Mouse (Mus musculus) neural tube, embryonic 15.5 days (tissue): ENCODE measurements around the gene Slc35a3. TPM values are rescaled to one million over a fixed set of nuclear protein-coding genes. Genes with fewer than 3 reads are reported as not detected.

Experiments used
- ATAC-seq: fragments of 200-750 bp; cut with Nextera tagmentation; 2 replicates; pipeline ENCODE4 v1.8.0; 2017; ENCODE audit warnings: mild to moderate bottlenecking, moderate TSS enrichment, moderate library complexity; ENCODE audit not compliant: low FRiP score
- H3K27ac ChIP-seq: fragments of 300-500 bp; sonication (generic); replicated peaks from 2 replicates; pipeline ENCODE4 v1.5.1; 2015; ENCODE audit warnings: mild to moderate bottlenecking, inconsistent platforms
- H3K27me3 ChIP-seq: fragments of 300-500 bp; sonication (generic); replicated peaks from 2 replicates; pipeline ENCODE4 v1.6.1; 2015; ENCODE audit warnings: inconsistent platforms
- H3K36me3 ChIP-seq: fragments of 300-500 bp; sonication (generic); 2 replicates; pipeline ENCODE4 v1.6.1; 2015; ENCODE audit warnings: inconsistent platforms
- H3K4me1 ChIP-seq: fragments of 300-500 bp; sonication (generic); 2 replicates; pipeline ENCODE4 v1.6.1; 2015; ENCODE audit warnings: inconsistent platforms
- H3K4me2 ChIP-seq: fragments of 300-500 bp; sonication (generic); 2 replicates; pipeline ENCODE4 v1.6.1; 2015; ENCODE audit warnings: inconsistent platforms, mild to moderate bottlenecking, moderate library complexity
- H3K4me3 ChIP-seq: fragments of 300-500 bp; sonication (generic); replicated peaks from 2 replicates; pipeline ENCODE4 v1.5.1; 2015; ENCODE audit warnings: mild to moderate bottlenecking, inconsistent platforms
- H3K9ac ChIP-seq: fragments of 300-500 bp; sonication (generic); replicated peaks from 2 replicates; pipeline ENCODE4 v1.6.1; 2015; ENCODE audit warnings: mild to moderate bottlenecking, inconsistent platforms
- H3K9me3 ChIP-seq: fragments of 300-500 bp; sonication (generic); replicated peaks from 2 replicates; pipeline ENCODE4 v1.6.1; 2016; ENCODE audit warnings: inconsistent platforms
- WGBS: fragments of 180-500 bp; shearing (Covaris S2); methylation state at CpG from one replicate; pipeline ENCODE4 v1.1.7; 2015; ENCODE audit warnings: mixed read lengths; 5-methylcytosine and 5-hydroxymethylcytosine counted together
- polyA plus RNA-seq: library from polyadenylated mRNA; unstranded; fragments of >200 nt; fragmentation: Nextera tagmentation; extraction: Ambion mirVana; gene quantifications from 2 replicates; pipeline ENCODE4 v1.2.1, GENCODE M21; 2015

Slc35a3 gene
- polyA plus RNA-seq, 1 experiment from 2014 or later = 7.8 TPM

DNA sequence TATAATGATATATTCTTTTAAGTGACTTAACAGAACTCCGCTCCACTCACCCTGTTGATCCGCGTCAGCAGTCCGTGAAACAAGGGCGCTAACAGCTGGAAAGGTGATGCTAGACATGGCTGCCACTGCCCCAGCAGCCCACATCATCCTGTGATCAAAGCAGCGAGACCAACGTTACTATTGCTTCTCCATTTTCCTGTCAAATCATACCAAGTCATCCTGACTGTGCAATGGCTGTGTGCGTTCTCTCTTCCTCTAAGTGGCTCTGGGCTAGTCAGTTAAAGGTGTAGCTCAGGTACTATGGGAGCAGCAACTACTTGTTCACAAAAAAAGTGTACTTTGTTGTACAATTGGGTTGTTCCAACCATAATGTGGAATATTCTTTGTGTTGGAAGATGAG, 77.8 kb downstream of the Slc35a3 start:
- ATAC-seq = no peak
- no peaks in the 10 kb centered on the region for H3K4me1 ChIP-seq
- 95% methylated on average over 8 of the region's 8 CpGs for WGBS
- no peak overlapping the region for H3K9ac ChIP-seq
- no peak overlapping the region for H3K4me2 ChIP-seq
- H3K27ac ChIP-seq = no peak overlapping the region
- peaks cover 81% of the 10 kb centered on the region for H3K36me3 ChIP-seq
- H3K4me3 ChIP-seq = no peak overlapping the region
- H3K9me3 ChIP-seq = no peaks in the 10 kb centered on the region
- no peaks in the 10 kb centered on the region for H3K27me3 ChIP-seq

DNA sequence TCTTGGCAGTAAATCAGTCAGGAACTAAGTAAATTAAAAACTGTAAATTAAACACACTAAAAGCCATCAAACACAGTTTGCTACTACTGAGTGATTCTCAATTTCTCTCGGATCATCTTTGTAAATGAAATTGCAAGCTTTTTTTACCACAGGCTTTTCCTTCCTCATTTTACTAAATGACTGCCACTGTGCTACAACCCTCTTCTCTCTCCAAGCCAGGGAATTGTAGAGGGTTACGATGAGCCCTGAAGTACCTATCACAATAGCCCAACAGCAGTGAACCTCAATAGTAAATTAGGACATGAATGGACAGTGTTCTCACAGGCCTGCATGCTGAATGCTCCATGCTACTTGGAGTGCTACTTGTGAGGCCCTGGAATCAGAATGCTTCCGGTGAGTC, 78.5 kb downstream of the Slc35a3 start:
- H3K4me3 ChIP-seq = no peak overlapping the region
- H3K4me1 ChIP-seq = no peaks in the 10 kb centered on the region
- 64% methylated on average over 3 of the region's 3 CpGs for WGBS
- H3K9me3 ChIP-seq = no peaks in the 10 kb centered on the region
- no peak overlapping the region for H3K27ac ChIP-seq
- H3K27me3 ChIP-seq = no peaks in the 10 kb centered on the region
- no peak overlapping the region for H3K4me2 ChIP-seq
- ATAC-seq = no peak
- H3K9ac ChIP-seq = no peak overlapping the region
- H3K36me3 ChIP-seq = peaks cover 74% of the 10 kb centered on the region

GRCm38 (mm10) chr3:116632971-116633370, 79.7 kb downstream of the Slc35a3 start:
- no peak for ATAC-seq
- peaks cover 63% of the 10 kb centered on the region for H3K36me3 ChIP-seq
- H3K4me2 ChIP-seq = no peak overlapping the region
- H3K27ac ChIP-seq = no peak overlapping the region
- no peaks in the 10 kb centered on the region for H3K27me3 ChIP-seq
- H3K4me1 ChIP-seq = no peaks in the 10 kb centered on the region
- WGBS = 94% methylated on average over 3 of the region's 3 CpGs
- H3K9me3 ChIP-seq = no peaks in the 10 kb centered on the region
- no peak overlapping the region for H3K4me3 ChIP-seq
- H3K9ac ChIP-seq = no peak overlapping the region

- H3K4me3 ChIP-seq = no peak overlapping the region
- no peak overlapping the region for H3K27ac ChIP-seq
- no peaks in the 10 kb centered on the region for H3K27me3 ChIP-seq
- no peaks in the 10 kb centered on the region for H3K4me1 ChIP-seq
- H3K9me3 ChIP-seq = no peaks in the 10 kb centered on the region
- no peak for ATAC-seq
- WGBS = 72% methylated on average over 1 of the region's 1 CpGs
- peaks cover 50% of the 10 kb centered on the region for H3K36me3 ChIP-seq
- no peak overlapping the region for H3K9ac ChIP-seq
- no peak overlapping the region for H3K4me2 ChIP-seq
Measured at GRCm38 (mm10) chr3:116631459-116631858, 81.2 kb downstream of the Slc35a3 start.

DNA sequence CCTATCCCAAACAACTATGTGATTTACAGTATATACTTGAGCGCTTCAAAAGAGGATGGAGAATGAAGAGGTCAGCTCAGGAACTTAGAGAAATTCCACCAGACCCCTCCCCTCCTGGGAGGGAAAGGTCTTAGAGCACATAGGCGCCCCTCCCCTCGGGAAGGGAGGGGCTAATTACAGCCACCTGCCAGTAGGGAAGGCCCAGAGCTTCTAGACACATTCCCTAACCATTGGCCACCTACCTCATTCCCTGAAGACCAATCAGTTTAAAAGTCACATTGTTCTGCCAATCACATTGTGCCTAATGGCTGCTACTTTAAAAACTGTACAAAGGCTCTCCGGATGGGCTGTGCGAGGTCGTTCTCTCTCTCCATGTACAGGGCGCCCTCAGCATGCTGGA, 90.0 kb downstream of the Slc35a3 start:
- no peaks in the 10 kb centered on the region for H3K9me3 ChIP-seq
- no peak overlapping the region for H3K4me3 ChIP-seq
- no peak overlapping the region for H3K27ac ChIP-seq
- no peak for ATAC-seq
- no peaks in the 10 kb centered on the region for H3K4me1 ChIP-seq
- no peak overlapping the region for H3K9ac ChIP-seq
- 93% methylated on average over 7 of the region's 7 CpGs for WGBS
- H3K4me2 ChIP-seq = no peak overlapping the region
- no peaks in the 10 kb centered on the region for H3K27me3 ChIP-seq
- H3K36me3 ChIP-seq = peaks cover 21% of the 10 kb centered on the region

DNA sequence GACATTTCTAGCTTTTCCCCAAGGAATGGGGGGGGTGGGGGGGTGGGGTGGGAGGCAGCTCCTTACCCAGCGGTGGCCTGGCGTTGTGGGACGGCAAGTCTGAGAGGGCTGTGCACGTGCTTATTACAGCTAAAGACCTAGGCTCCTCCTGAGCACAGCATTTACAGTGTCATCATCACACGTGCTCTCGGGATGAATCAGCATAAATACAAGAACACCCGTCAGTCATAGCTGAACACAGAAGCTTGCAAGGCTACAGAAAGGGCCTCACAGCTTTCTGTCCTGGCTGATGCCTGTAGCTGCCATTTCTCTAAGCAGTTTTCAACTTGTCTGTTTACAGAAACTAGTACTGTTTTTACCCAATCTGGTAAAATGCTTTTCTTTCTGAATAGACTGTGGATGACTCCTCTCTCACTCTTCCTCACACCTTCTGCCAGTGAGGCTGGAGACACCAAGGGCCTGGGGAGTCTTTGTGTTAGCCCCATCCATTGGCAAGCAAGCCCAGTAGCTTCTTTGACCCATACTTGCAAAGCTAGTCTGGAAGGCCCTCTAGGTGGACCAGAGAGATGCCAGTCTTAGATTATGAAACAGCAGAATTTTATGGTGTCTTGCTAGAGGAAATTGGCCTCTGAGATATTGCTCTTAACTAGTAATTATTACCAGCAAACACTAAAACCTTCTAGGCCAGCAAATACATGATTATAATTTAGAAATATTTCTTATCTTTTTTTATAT, 91.8 kb downstream of the Slc35a3 start:
- Histone ChIP-seq H3K9ac (no peak overlapping the region), H3K36me3 (peaks cover 22% of the 10 kb centered on the region), H3K4me3 (no peak overlapping the region), H3K4me1 (no peaks in the 10 kb centered on the region), H3K9me3 (no peaks in the 10 kb centered on the region), H3K27me3 (no peaks in the 10 kb centered on the region), H3K27ac (no peak overlapping the region), H3K4me2 (no peak overlapping the region)
- 91% methylated on average over 7 of the region's 7 CpGs for WGBS
- no peak for ATAC-seq

Other genes with a start within 250 kb of the Slc35a3 start
- gene Rtca, start 204.6 kb downstream of the Slc35a3 start, polyA plus RNA-seq = 99.8 and 112 TPM in 2 replicates
- 13.7 and 15.4 TPM in 2 replicates for gene Dbt, start 199.8 kb downstream of the Slc35a3 start, polyA plus RNA-seq
- gene Lrrc39, start 149.9 kb downstream of the Slc35a3 start, polyA plus RNA-seq = 0.40 and 0.45 TPM in 2 replicates
- gene Sass6, start 117.8 kb downstream of the Slc35a3 start, polyA plus RNA-seq = 12.9 and 17.0 TPM in 2 replicates
- gene Trmt13, start 98.2 kb downstream of the Slc35a3 start, polyA plus RNA-seq = 26.6 and 29.1 TPM in 2 replicates
- gene Mfsd14a, start 50.2 kb downstream of the Slc35a3 start, polyA plus RNA-seq = 59.9 and 68.5 TPM in 2 replicates
- gene Gm43191, start 31.6 kb downstream of the Slc35a3 start, polyA plus RNA-seq = not detected in 2 replicates
- 17.0 TPM in 2 replicates for gene Agl, start 95.3 kb upstream of the Slc35a3 start, polyA plus RNA-seq
- 5.3 and 10.1 TPM in 2 replicates for gene Frrs1, start 146.6 kb upstream of the Slc35a3 start, polyA plus RNA-seq